Mouse (Mus musculus) cerebellum, adult 2 months (tissue): ENCODE measurements at regions not wholly inside any gene's neighbourhood (a gene's known extent, or its start where the extent isn't known, plus 50 kb on each side); places are given as distances from the start of the nearest gene placed in this dataset.

Source experiments
- DNase-seq, 2 experiments: peaks; one replicate each; pipeline ENCODE4 v3.0.0; 2021
- H3K27ac ChIP-seq: fragments of 200-500 bp; 2 replicates; pipeline ENCODE4 v1.5.1; 2012; ENCODE audit warnings: low read length, control low read depth, inconsistent platforms; ENCODE audit not compliant: insufficient read depth
- H3K27me3 ChIP-seq: fragments of 200-500 bp; 2 replicates; pipeline ENCODE4 v1.6.1; 2012; ENCODE audit warnings: inconsistent platforms, mild to moderate bottlenecking, low read length, moderate library complexity; ENCODE audit not compliant: control insufficient read depth, insufficient read depth
- H3K4me1 ChIP-seq: fragments of 200-500 bp; 2 replicates; pipeline ENCODE4 v1.6.1; 2011; ENCODE audit warnings: low read length; ENCODE audit not compliant: control insufficient read depth, insufficient read depth
- H3K4me3 ChIP-seq: fragments of 200-500 bp; replicated peaks from 2 replicates; pipeline ENCODE3; 2011; ENCODE audit warnings: mild to moderate bottlenecking, low read depth, low read length, control low read depth; ENCODE audit not compliant: insufficient read depth
- CTCF ChIP-seq: fragments of 200-500 bp; IDR thresholded peaks from 2 replicates; pipeline ENCODE4 v1.5.1; 2011; ENCODE audit warnings: low read depth, mild to moderate bottlenecking, control low read depth, low read length, moderate library complexity, borderline replicate concordance; ENCODE audit not compliant: insufficient read depth
- POLR2A ChIP-seq: fragments of 200-500 bp; IDR thresholded peaks from 2 replicates; pipeline ENCODE4 v1.6.1; 2011; ENCODE audit warnings: low read length, control low read depth, borderline replicate concordance; ENCODE audit not compliant: insufficient read depth
- WGBS: fragments of 180-500 bp; shearing (Covaris S2); methylation state at CpG from one replicate; pipeline ENCODE4 v1.1.7; 2018; 5-methylcytosine and 5-hydroxymethylcytosine counted together

- no peaks in the 10 kb centered on the region for H3K4me1 ChIP-seq
- no peak for DNase-seq
- no peaks in the 10 kb centered on the region for H3K27me3 ChIP-seq
- no peak for TF ChIP-seq CTCF
- TF ChIP-seq POLR2A: no peak
- no peak overlapping the region for H3K4me3 ChIP-seq
- WGBS: 75% methylated on average over 3 of the region's 3 CpGs
- H3K27ac ChIP-seq: no peak overlapping the region
Measured at GRCm38 (mm10) chr9:87897336-87897735, 166.3 kb upstream of the Tbx18 start.

- Histone ChIP-seq H3K27ac (no peak overlapping the region), H3K27me3 (no peaks in the 10 kb centered on the region), H3K4me1 (no peaks in the 10 kb centered on the region), H3K4me3 (no peak overlapping the region)
- DNase-seq: no peak
- 82% methylated on average over 5 of the region's 5 CpGs for WGBS
- TF ChIP-seq CTCF (no peak), POLR2A (no peak)
Measured at GRCm38 (mm10) chr9:87899368-87899767, 168.3 kb upstream of the Tbx18 start.

GRCm38 (mm10) chr9:87899800-87900199, 168.7 kb upstream of the Tbx18 start:
- no peak overlapping the region for H3K27ac ChIP-seq
- TF ChIP-seq CTCF: no peak
- no peak for TF ChIP-seq POLR2A
- no peak overlapping the region for H3K4me3 ChIP-seq
- no peaks in the 10 kb centered on the region for H3K27me3 ChIP-seq
- no peaks in the 10 kb centered on the region for H3K4me1 ChIP-seq
- no peak for DNase-seq
- 82% methylated on average over 7 of the region's 7 CpGs for WGBS

GRCm38 (mm10) chr9:87921291-87921690, 190.2 kb upstream of the Tbx18 start:
- Histone ChIP-seq H3K4me1 (no peaks in the 10 kb centered on the region), H3K4me3 (no peak overlapping the region), H3K27ac (no peak overlapping the region), H3K27me3 (no peaks in the 10 kb centered on the region)
- no peak for DNase-seq
- no peak for TF ChIP-seq CTCF
- TF ChIP-seq POLR2A: no peak
- 91% methylated on average over 8 of the region's 8 CpGs for WGBS

- Histone ChIP-seq H3K4me3 (no peak overlapping the region), H3K27me3 (no peaks in the 10 kb centered on the region), H3K4me1 (no peaks in the 10 kb centered on the region), H3K27ac (no peak overlapping the region)
- no peak for DNase-seq
- 81% methylated on average over 4 of the region's 4 CpGs for WGBS
- TF ChIP-seq CTCF (no peak), POLR2A (no peak)
Measured at GRCm38 (mm10) chr9:87925151-87925550, 194.1 kb upstream of the Tbx18 start.

GRCm38 (mm10) chr9:87933230-87933629, 202.2 kb upstream of the Tbx18 start:
- Histone ChIP-seq H3K4me1 (no peaks in the 10 kb centered on the region), H3K27ac (no peak overlapping the region), H3K4me3 (no peak overlapping the region), H3K27me3 (no peaks in the 10 kb centered on the region)
- DNase-seq: no peak
- no peak for TF ChIP-seq POLR2A
- TF ChIP-seq CTCF: no peak
- WGBS: 83% methylated on average over 5 of the region's 5 CpGs

- no peaks in the 10 kb centered on the region for H3K27me3 ChIP-seq
- DNase-seq: no peak
- WGBS: 76% methylated on average over 2 of the region's 2 CpGs
- H3K27ac ChIP-seq: no peak overlapping the region
- no peak overlapping the region for H3K4me3 ChIP-seq
- H3K4me1 ChIP-seq: no peaks in the 10 kb centered on the region
- TF ChIP-seq POLR2A (no peak), CTCF (no peak)
Measured at GRCm38 (mm10) chr9:87952426-87952825, 221.4 kb upstream of the Tbx18 start.

GRCm38 (mm10) chr9:87954941-87955340, 223.9 kb upstream of the Tbx18 start:
- H3K4me1 ChIP-seq: no peaks in the 10 kb centered on the region
- no peaks in the 10 kb centered on the region for H3K27me3 ChIP-seq
- no peak for DNase-seq
- TF ChIP-seq CTCF (no peak), POLR2A (no peak)
- no peak overlapping the region for H3K27ac ChIP-seq
- H3K4me3 ChIP-seq: no peak overlapping the region

- Histone ChIP-seq H3K27me3 (no peaks in the 10 kb centered on the region), H3K27ac (no peak overlapping the region), H3K4me1 (no peaks in the 10 kb centered on the region), H3K4me3 (no peak overlapping the region)
- WGBS: 86% methylated on average over 4 of the region's 4 CpGs
- TF ChIP-seq CTCF (no peak), POLR2A (no peak)
- DNase-seq: no peak
Measured at GRCm38 (mm10) chr9:87961796-87962195, 230.7 kb upstream of the Tbx18 start.
